Mouse (Mus musculus) urinary bladder, adult 2 months (tissue): Measurements from ENCODE around the gene Tnc. TPM values are rescaled to one million over a fixed set of nuclear protein-coding genes. Genes with fewer than 3 reads are reported as not detected.
A peak's percentile ranks its signal among the peaks of the same experiment; 100 is the strongest.
"Not testable (repeated sequence)": the region's sequence is repeated elsewhere in the genome, so short reads cannot be mapped to it uniquely, and the experiment has no call there.

Experiments used
- DNase-seq: peaks from one replicate; pipeline ENCODE4 v3.0.0; 2022; ENCODE audit warnings: low spot score
- polyA plus RNA-seq: library from polyadenylated mRNA; depleted of rRNA; stranded (reverse); fragments of >200 nt; gene quantifications from 2 replicates; pipeline ENCODE4 v1.2.3, GENCODE M21; 2012; rRNA removed

Tnc gene
- polyA plus RNA-seq, 1 experiment: 81.8 TPM

- DNase-seq: no peak
Measured at GRCm38 (mm10) chr4:63969891-63970290, 76.9 kb downstream of the Tnc start.

- DNase-seq: no peak
Measured at GRCm38 (mm10) chr4:63963410-63963809, 83.4 kb downstream of the Tnc start.

- DNase-seq: no peak
Measured at GRCm38 (mm10) chr4:63961858-63962468, 84.9 kb downstream of the Tnc start.

GRCm38 (mm10) chr4:63958601-63959000 lies 88.2 kb downstream of the Tnc start:
- DNase-seq: no peak

- no peak for DNase-seq
Measured at GRCm38 (mm10) chr4:63950054-63950453, 96.8 kb downstream of the Tnc start.

- not testable (repeated sequence) for DNase-seq
Measured at GRCm38 (mm10) chr4:63948688-63949073, 98.1 kb downstream of the Tnc start.

- DNase-seq: peak; percentile 25
Measured at GRCm38 (mm10) chr4:63948066-63948687, 98.6 kb downstream of the Tnc start.

GRCm38 (mm10) chr4:63943813-63944212 lies 103.0 kb downstream of the Tnc start:
- no peak for DNase-seq

GRCm38 (mm10) chr4:63942875-63943274 lies 103.9 kb downstream of the Tnc start:
- no peak for DNase-seq

- no peak for DNase-seq
Measured at GRCm38 (mm10) chr4:63941420-63941819, 105.4 kb downstream of the Tnc start.

- DNase-seq: no peak
Measured at GRCm38 (mm10) chr4:63939428-63939827, 107.4 kb downstream of the Tnc start.

GRCm38 (mm10) chr4:63935960-63936359 lies 110.9 kb downstream of the Tnc start:
- DNase-seq: no peak

- DNase-seq: no peak
Measured at GRCm38 (mm10) chr4:63935314-63935713, 111.5 kb downstream of the Tnc start.

GRCm38 (mm10) chr4:63930863-63931262 lies 116.0 kb downstream of the Tnc start:
- no peak for DNase-seq

- no peak for DNase-seq
Measured at GRCm38 (mm10) chr4:63929490-63929889, 117.3 kb downstream of the Tnc start.

- no peak for DNase-seq
Measured at GRCm38 (mm10) chr4:63928192-63928591, 118.6 kb downstream of the Tnc start.

- DNase-seq: no peak
Measured at GRCm38 (mm10) chr4:63917181-63917580, 129.6 kb downstream of the Tnc start.

- DNase-seq: no peak
Measured at GRCm38 (mm10) chr4:63916753-63917152, 130.1 kb downstream of the Tnc start.

- DNase-seq: no peak
Measured at GRCm38 (mm10) chr4:63916288-63916687, 130.5 kb downstream of the Tnc start.

Other genes with a start within 250 kb of the Tnc start
- gene Tnfsf8, start 185.7 kb downstream of the Tnc start, polyA plus RNA-seq: 0.28 and 0.52 TPM in 2 replicates